Mouse (Mus musculus): Measurements from ENCODE around the gene 1810049J17Rik. TPM values are rescaled to one million over a fixed set of nuclear protein-coding genes. Genes with fewer than 3 reads are reported as not detected.

1810049J17Rik gene
- total and polyA plus RNA-seq, 2 experiments: not detected

GRCm38 (mm10) chr15:12355261-12355660 lies 33.6 kb upstream of the 1810049J17Rik start:
- Histone ChIP-seq H3K4me1 (ENCODE audit: control insufficient read depth, insufficient read depth, low read length) (no peaks in the 10 kb centered on the region), H3K27ac (replicated peaks; ENCODE audit: insufficient read depth, low read depth, low read length) (no peak overlapping the region), H3K9ac (ENCODE audit: low read depth, low read length) (no peak overlapping the region), H3K36me3 (ENCODE audit: control insufficient read depth, insufficient read depth, low read length) (peaks cover 34% of the 10 kb centered on the region), H3K4me3 (ENCODE audit: insufficient read depth, low read depth, low read length) (no peak overlapping the region), H3K27me3 (ENCODE audit: control insufficient read depth, insufficient read depth, low read length) (no peaks in the 10 kb centered on the region), H3K79me2 (ENCODE audit: control insufficient read depth, insufficient read depth, low read length) (no peaks in the 10 kb centered on the region)
- 89% methylated on average over 6 of the region's 6 CpGs for WGBS
- TF ChIP-seq POLR2A (IDR thresholded peaks at IDR 0.05; ENCODE audit: extremely low read depth, insufficient read depth, low read length) (no peak), CTCF (IDR thresholded peaks at IDR 0.05; ENCODE audit: low read depth, low read length) (no peak)
- DNase-seq (ENCODE audit: extremely low read depth, low read depth, low spot score): no peak

GRCm38 (mm10) chr15:12354281-12354810 lies 32.6 kb upstream of the 1810049J17Rik start:
- H3K79me2 ChIP-seq (ENCODE audit: control insufficient read depth, insufficient read depth, low read length): peaks cover 2% of the 10 kb centered on the region; the same call in 1 of the 2 replicates
- H3K4me3 ChIP-seq (ENCODE audit: insufficient read depth, low read depth, low read length): no peak overlapping the region
- H3K27me3 ChIP-seq (ENCODE audit: control insufficient read depth, insufficient read depth, low read length): no peaks in the 10 kb centered on the region
- no peak overlapping the region for H3K27ac ChIP-seq (replicated peaks; ENCODE audit: insufficient read depth, low read depth, low read length)
- WGBS: 84% methylated on average over 2 of the region's 2 CpGs
- DNase-seq (ENCODE audit: extremely low read depth, low read depth, low spot score): no peak
- H3K9ac ChIP-seq (ENCODE audit: low read depth, low read length): no peak overlapping the region
- no peaks in the 10 kb centered on the region for H3K4me1 ChIP-seq (ENCODE audit: control insufficient read depth, insufficient read depth, low read length)
- 0 out of 2 replicates have a peak, but pooled peaks have one; percentile 7 for TF ChIP-seq CTCF (IDR thresholded peaks at IDR 0.05; ENCODE audit: low read depth, low read length)
- no peak for TF ChIP-seq POLR2A (IDR thresholded peaks at IDR 0.05; ENCODE audit: extremely low read depth, insufficient read depth, low read length)
- H3K36me3 ChIP-seq (ENCODE audit: control insufficient read depth, insufficient read depth, low read length): peaks cover 43% of the 10 kb centered on the region

- WGBS: 98% methylated on average over 7 of the region's 7 CpGs
- peaks cover 3% of the 10 kb centered on the region; the same call in 1 of the 2 replicates for H3K79me2 ChIP-seq (ENCODE audit: control insufficient read depth, insufficient read depth, low read length)
- no peaks in the 10 kb centered on the region for H3K4me1 ChIP-seq (ENCODE audit: control insufficient read depth, insufficient read depth, low read length)
- no peak overlapping the region for H3K4me3 ChIP-seq (ENCODE audit: insufficient read depth, low read depth, low read length)
- peaks cover 46% of the 10 kb centered on the region for H3K36me3 ChIP-seq (ENCODE audit: control insufficient read depth, insufficient read depth, low read length)
- no peaks in the 10 kb centered on the region for H3K27me3 ChIP-seq (ENCODE audit: control insufficient read depth, insufficient read depth, low read length)
- H3K27ac ChIP-seq (replicated peaks; ENCODE audit: insufficient read depth, low read depth, low read length): no peak overlapping the region
- H3K9ac ChIP-seq (ENCODE audit: low read depth, low read length): no peak overlapping the region
- TF ChIP-seq POLR2A (IDR thresholded peaks at IDR 0.05; ENCODE audit: extremely low read depth, insufficient read depth, low read length) (no peak), CTCF (IDR thresholded peaks at IDR 0.05; ENCODE audit: low read depth, low read length) (no peak)
- no peak for DNase-seq (ENCODE audit: extremely low read depth, low read depth, low spot score)
Observed at GRCm38 (mm10) chr15:12351470-12351869, 29.8 kb upstream of the 1810049J17Rik start.

GRCm38 (mm10) chr15:12349840-12350239 lies 28.1 kb upstream of the 1810049J17Rik start:
- peaks cover 47% of the 10 kb centered on the region for H3K36me3 ChIP-seq (ENCODE audit: control insufficient read depth, insufficient read depth, low read length)
- no peak overlapping the region for H3K27ac ChIP-seq (replicated peaks; ENCODE audit: insufficient read depth, low read depth, low read length)
- H3K79me2 ChIP-seq (ENCODE audit: control insufficient read depth, insufficient read depth, low read length): peaks cover 3% of the 10 kb centered on the region; the same call in 1 of the 2 replicates
- H3K9ac ChIP-seq (ENCODE audit: low read depth, low read length): no peak overlapping the region
- 77% methylated on average over 5 of the region's 5 CpGs for WGBS
- DNase-seq (ENCODE audit: extremely low read depth, low read depth, low spot score): no peak
- TF ChIP-seq POLR2A (IDR thresholded peaks at IDR 0.05; ENCODE audit: extremely low read depth, insufficient read depth, low read length): no peak
- no peak for TF ChIP-seq CTCF (IDR thresholded peaks at IDR 0.05; ENCODE audit: low read depth, low read length)
- H3K27me3 ChIP-seq (ENCODE audit: control insufficient read depth, insufficient read depth, low read length): no peaks in the 10 kb centered on the region
- H3K4me3 ChIP-seq (ENCODE audit: insufficient read depth, low read depth, low read length): no peak overlapping the region
- H3K4me1 ChIP-seq (ENCODE audit: control insufficient read depth, insufficient read depth, low read length): no peaks in the 10 kb centered on the region

GRCm38 (mm10) chr15:12348950-12349349 lies 27.3 kb upstream of the 1810049J17Rik start:
- H3K27ac ChIP-seq (replicated peaks; ENCODE audit: insufficient read depth, low read depth, low read length): no peak overlapping the region
- H3K4me1 ChIP-seq (ENCODE audit: control insufficient read depth, insufficient read depth, low read length): no peaks in the 10 kb centered on the region
- no peaks in the 10 kb centered on the region for H3K27me3 ChIP-seq (ENCODE audit: control insufficient read depth, insufficient read depth, low read length)
- DNase-seq (ENCODE audit: extremely low read depth, low read depth, low spot score): no peak
- peaks cover 6% of the 10 kb centered on the region; the same call in 1 of the 2 replicates for H3K79me2 ChIP-seq (ENCODE audit: control insufficient read depth, insufficient read depth, low read length)
- H3K9ac ChIP-seq (ENCODE audit: low read depth, low read length): no peak overlapping the region
- WGBS: 90% methylated on average over 3 of the region's 3 CpGs
- TF ChIP-seq POLR2A (IDR thresholded peaks at IDR 0.05; ENCODE audit: extremely low read depth, insufficient read depth, low read length) (no peak), CTCF (IDR thresholded peaks at IDR 0.05; ENCODE audit: low read depth, low read length) (no peak)
- H3K36me3 ChIP-seq (ENCODE audit: control insufficient read depth, insufficient read depth, low read length): peaks cover 44% of the 10 kb centered on the region
- no peak overlapping the region for H3K4me3 ChIP-seq (ENCODE audit: insufficient read depth, low read depth, low read length)

GRCm38 (mm10) chr15:12346916-12347315 lies 25.2 kb upstream of the 1810049J17Rik start:
- Histone ChIP-seq H3K4me1 (ENCODE audit: control insufficient read depth, insufficient read depth, low read length) (no peaks in the 10 kb centered on the region), H3K4me3 (ENCODE audit: insufficient read depth, low read depth, low read length) (no peak overlapping the region), H3K36me3 (ENCODE audit: control insufficient read depth, insufficient read depth, low read length) (peaks cover 34% of the 10 kb centered on the region), H3K27me3 (ENCODE audit: control insufficient read depth, insufficient read depth, low read length) (no peaks in the 10 kb centered on the region), H3K9ac (ENCODE audit: low read depth, low read length) (no peak overlapping the region), H3K27ac (replicated peaks; ENCODE audit: insufficient read depth, low read depth, low read length) (no peak overlapping the region), H3K79me2 (ENCODE audit: control insufficient read depth, insufficient read depth, low read length) (peaks cover 8% of the 10 kb centered on the region; the same call in 1 of the 2 replicates)
- 96% methylated on average over 3 of the region's 3 CpGs for WGBS
- DNase-seq (ENCODE audit: extremely low read depth, low read depth, low spot score): no peak
- TF ChIP-seq POLR2A (IDR thresholded peaks at IDR 0.05; ENCODE audit: extremely low read depth, insufficient read depth, low read length): no peak
- TF ChIP-seq CTCF (IDR thresholded peaks at IDR 0.05; ENCODE audit: low read depth, low read length): no peak

Measured in liver, adult 2 months (tissue).